Mouse (Mus musculus) large intestine, adult 2 months (tissue): ENCODE results near the gene Anapc15-ps. TPM values are rescaled to one million over a fixed set of nuclear protein-coding genes. Genes with fewer than 3 reads are reported as not detected.

Experiments
- DNase-seq: peaks from one replicate; pipeline ENCODE4 v3.0.0-alpha.2; 2012; ENCODE audit warnings: low read depth, low spot score
- WGBS: fragments of 180-500 bp; shearing (Covaris S2); methylation state at CpG from one replicate; pipeline ENCODE4 v1.1.7; 2018; 5-methylcytosine and 5-hydroxymethylcytosine counted together
- polyA plus RNA-seq: library from polyadenylated mRNA; depleted of rRNA; stranded (reverse); fragments of >200 nt; gene quantifications from 2 replicates; pipeline ENCODE4 v1.2.3, GENCODE M21; 2012; rRNA removed

Gene Anapc15-ps
- not detected in 2 replicates for polyA plus RNA-seq

DNA sequence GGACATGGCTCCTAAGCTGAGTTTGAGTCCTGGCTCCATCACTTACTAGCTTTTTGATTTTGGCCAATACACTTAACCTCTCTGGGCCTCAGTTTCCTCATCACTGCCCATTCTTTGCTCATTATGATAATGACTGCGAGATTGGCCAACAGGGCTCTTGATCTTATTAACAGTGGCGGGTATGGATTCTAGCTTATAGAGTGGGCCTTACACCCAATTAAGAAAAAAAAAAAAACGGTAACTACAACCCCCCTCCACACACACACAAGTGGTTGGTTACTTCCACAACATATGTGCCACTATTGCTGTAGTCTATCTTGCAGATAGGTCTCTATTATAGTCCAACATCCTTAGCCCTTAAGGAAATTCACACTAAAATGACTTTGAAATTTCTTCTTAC lies at the start of gene Anapc15-ps:
Gene Anapc15-ps (minus strand): TSS at position 101 of the 400 bp plus-strand sequence.
- no peak for DNase-seq
- WGBS: 97% methylated on average over 3 of the region's 3 CpGs

- 78% methylated on average over 10 of the region's 10 CpGs for WGBS
- no peak for DNase-seq
Measured at GRCm38 (mm10) chr10:95722203-95722611, 49.0 kb upstream of the Anapc15-ps start.

DNA sequence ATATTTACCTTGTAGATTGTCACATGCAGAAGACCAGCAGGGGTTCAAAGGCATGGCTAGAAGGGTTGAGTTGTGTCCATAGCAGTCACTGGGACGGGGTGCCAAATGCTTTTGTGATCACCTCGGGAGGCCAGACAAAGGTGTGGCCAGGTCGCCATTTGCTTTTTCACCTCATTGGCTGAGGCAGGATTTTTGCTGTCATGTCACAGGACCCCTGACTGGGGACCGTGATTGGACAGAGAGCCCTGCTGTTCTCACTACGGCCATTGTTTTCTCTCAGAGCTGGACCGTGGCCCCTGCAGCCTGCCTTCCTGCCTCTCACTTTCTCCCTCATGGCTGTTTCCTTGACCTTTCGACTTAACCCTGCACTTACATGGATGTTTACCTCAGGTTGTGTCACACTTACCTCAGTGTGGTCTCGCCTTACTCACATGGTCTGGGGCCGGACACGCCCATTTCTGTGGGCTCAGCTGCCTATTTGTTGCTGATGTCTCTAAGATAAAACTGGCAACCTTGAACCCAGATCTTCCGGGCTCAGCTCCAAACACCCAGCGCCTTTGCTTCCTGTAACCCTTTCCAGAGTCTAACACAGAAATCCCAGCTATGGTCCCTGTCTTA lies 47.0 kb upstream of the Anapc15-ps start:
- 65% methylated on average over 12 of the region's 12 CpGs for WGBS
- DNase-seq: no peak

DNA sequence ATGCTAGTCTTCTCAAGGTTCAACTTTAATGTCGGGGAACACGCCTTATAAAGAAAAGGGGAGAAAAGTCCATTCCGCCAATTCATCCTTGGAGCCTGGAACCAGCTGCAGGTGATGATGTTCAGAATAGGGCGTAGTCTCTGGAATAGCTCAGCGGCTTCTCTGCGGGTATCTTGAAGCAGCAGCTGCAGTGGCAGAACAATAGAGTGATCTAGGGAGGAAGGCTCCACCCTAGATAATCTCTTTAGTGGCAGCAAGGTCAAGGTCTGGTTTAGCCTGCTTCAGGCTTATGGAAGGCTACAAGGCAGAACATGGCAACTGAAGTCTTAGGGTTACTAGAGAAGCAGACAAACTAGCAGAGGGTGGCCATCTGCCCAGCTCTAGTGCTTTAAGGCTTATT lies 46.2 kb upstream of the Anapc15-ps start:
- no peak for DNase-seq
- 58% methylated on average over 6 of the region's 6 CpGs for WGBS

- DNase-seq: no peak
- 24% methylated on average over 1 of the region's 1 CpGs for WGBS
Measured at GRCm38 (mm10) chr10:95718760-95719159, 45.5 kb upstream of the Anapc15-ps start.

GRCm38 (mm10) chr10:95717106-95717680 lies 43.9 kb upstream of the Anapc15-ps start:
- WGBS: 47% methylated on average over 16 of the region's 16 CpGs
- DNase-seq: no peak

- DNase-seq: no peak
- WGBS: 36% methylated on average over 6 of the region's 6 CpGs
Measured at GRCm38 (mm10) chr10:95715687-95716086, 42.4 kb upstream of the Anapc15-ps start.

DNA sequence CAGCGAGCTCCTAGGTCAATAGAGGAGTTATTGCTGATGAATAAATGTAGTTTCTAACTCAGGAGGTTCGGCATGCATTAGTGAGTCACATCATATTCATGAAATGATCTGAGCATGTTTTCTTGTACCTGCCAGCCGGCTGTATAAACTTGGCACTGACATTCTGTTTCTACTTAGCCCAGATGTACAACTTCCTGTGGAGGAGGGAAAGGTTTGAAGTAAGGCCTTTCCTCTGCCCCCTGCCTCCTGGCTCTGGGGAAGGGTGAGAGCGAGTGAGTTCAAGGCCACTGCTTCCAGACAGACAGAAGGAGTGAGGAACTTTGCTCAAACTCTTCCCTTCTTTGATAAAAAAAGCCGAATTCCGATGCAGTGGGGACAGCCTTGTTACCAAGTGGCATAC lies 39.0 kb upstream of the Anapc15-ps start:
- no peak for DNase-seq
- 22% methylated on average over 6 of the region's 6 CpGs for WGBS

DNA sequence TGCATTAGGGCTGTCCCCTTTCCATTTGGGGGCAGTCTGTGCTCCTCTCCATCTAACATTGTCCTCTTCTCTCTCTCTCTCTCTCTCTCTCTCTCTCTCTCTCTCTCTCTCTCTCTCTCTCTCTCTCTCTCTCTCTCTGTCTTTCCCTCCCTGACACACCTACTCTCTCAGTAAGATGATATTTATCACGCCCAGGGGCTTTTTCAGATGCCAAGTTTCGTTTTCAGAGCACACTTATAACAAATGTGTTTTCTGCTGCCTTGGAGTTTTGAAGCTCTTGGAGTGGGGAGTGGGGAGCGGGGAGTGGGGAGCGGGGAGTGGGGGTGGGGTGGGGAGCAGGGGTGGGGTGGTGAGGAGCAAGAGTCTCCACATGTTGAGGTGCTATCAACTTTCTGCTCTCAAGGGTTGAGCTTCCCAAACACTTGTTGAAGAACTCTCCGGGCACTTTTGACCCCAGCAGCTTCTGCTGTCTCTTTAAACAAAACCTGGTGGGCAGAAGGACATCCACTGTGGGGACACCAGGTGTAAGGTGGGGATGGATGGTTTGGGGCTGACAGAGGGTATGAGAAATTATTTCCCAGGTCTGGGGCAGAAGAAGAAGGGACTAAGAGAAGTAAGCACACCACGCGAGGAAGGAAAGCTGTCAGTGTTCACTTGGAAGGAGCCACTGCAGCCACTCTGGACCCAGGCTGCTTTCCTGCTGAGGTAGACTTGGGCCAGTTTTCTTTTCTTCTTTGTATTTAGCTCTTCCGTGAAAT lies 36.8 kb upstream of the Anapc15-ps start:
- 64% methylated on average over 8 of the region's 8 CpGs for WGBS
- no peak for DNase-seq

- no peak for DNase-seq
- 83% methylated on average over 10 of the region's 10 CpGs for WGBS
Measured at GRCm38 (mm10) chr10:95709143-95709880, 36.1 kb upstream of the Anapc15-ps start.

GRCm38 (mm10) chr10:95708001-95708400 lies 34.8 kb upstream of the Anapc15-ps start:
- 75% methylated on average over 5 of the region's 5 CpGs for WGBS
- DNase-seq: no peak

GRCm38 (mm10) chr10:95706867-95707266 lies 33.6 kb upstream of the Anapc15-ps start:
- 82% methylated on average over 9 of the region's 9 CpGs for WGBS
- no peak for DNase-seq

DNA sequence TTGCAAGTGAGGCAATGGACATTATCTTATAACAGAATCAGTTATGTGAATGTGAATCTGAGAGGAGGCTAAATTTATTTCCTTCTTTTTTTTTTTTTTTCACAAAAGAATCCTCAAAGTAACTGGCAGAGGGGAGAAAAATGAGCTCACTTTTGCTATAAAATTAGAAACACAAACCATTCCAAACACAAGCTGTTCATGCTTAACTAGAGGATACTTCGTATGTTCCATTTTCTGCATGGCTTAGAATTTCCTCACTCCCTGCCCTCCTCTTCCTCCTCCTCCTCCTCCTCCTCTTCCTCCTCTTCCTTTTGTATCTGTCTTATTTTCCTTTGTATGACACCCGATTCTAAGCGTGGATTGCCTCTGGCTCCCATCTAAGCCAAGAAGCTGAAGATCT lies 32.5 kb upstream of the Anapc15-ps start:
- 77% methylated on average over 3 of the region's 3 CpGs for WGBS
- no peak for DNase-seq

DNA sequence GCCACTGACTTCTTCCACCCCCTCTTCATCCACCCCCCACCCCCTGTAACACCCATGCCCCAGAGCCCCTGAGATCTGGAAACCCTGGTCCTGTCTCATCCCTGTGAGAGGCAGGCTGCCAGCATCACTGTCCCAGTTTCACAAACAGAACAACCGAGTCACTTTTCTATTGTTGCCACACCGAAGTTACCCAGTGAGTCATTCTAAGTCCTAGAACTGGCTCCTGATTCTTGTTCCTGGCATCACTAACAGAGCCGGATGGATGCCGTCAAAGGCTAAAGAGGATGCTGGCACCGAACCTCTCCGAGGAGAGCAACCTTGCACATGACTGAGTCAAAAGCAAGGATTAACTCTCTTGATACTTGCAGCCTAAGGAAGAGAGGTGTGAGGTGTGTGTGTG lies 31.6 kb upstream of the Anapc15-ps start:
- DNase-seq: no peak
- 75% methylated on average over 6 of the region's 6 CpGs for WGBS

- WGBS: 89% methylated on average over 5 of the region's 5 CpGs
- DNase-seq: no peak
Measured at GRCm38 (mm10) chr10:95703730-95704129, 30.5 kb upstream of the Anapc15-ps start.

- WGBS: 76% methylated on average over 4 of the region's 4 CpGs
- DNase-seq: no peak
Measured at GRCm38 (mm10) chr10:95700422-95700821, 27.2 kb upstream of the Anapc15-ps start.

DNA sequence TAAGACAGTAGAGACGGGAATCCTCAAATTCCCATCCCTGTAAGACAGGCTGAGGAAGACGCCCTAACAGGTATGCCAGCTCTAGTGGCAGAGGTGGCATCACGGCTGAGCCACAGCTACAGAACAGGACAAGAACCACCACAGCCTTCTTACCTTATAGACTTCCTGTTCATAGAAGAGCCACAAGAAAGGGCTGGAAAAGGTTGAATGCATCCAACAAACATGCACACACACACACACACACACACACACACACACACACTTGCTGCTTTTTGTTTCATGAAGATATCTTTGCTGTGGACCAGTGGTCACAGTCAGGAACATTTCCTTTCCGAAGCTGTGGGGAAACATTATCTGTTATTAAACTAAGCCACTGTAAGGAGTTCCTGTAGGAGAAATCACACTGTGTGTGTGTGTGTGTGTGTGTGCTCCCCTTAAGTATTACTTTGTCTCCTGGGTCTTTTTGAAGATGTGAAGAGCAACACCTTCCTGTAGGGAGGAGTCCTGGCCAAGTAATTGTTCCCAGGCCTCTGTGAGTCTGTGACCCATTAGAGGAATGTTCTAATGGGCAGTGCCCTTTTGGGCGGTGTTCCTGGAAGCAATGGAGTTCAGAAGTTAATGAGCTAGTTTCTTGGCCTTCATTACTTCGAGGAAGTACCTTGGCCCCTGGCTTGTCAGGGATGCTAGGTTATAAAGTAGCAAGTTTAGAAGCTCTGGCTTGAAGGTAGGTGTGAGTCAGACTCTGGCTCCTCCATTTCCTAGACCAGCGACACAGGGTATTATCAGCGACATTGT lies 25.9 kb upstream of the Anapc15-ps start:
- DNase-seq: no peak
- 68% methylated on average over 8 of the region's 8 CpGs for WGBS

GRCm38 (mm10) chr10:95696253-95696641 lies 23.0 kb upstream of the Anapc15-ps start:
- WGBS: 62% methylated on average over 3 of the region's 3 CpGs
- DNase-seq: no peak

- 88% methylated on average over 18 of the region's 18 CpGs for WGBS
- DNase-seq: no peak
Measured at GRCm38 (mm10) chr10:95695603-95696252, 22.5 kb upstream of the Anapc15-ps start.
